Mouse (Mus musculus) thymus, postnatal 10 days (tissue): ENCODE results near the gene Ap1ar.

Source experiments
- DNase-seq, 2 experiments: peaks; one replicate each; pipeline ENCODE4 v3.0.0; 2021; ENCODE audit warnings: low spot score in 2 of 2

Ap1ar gene

DNA sequence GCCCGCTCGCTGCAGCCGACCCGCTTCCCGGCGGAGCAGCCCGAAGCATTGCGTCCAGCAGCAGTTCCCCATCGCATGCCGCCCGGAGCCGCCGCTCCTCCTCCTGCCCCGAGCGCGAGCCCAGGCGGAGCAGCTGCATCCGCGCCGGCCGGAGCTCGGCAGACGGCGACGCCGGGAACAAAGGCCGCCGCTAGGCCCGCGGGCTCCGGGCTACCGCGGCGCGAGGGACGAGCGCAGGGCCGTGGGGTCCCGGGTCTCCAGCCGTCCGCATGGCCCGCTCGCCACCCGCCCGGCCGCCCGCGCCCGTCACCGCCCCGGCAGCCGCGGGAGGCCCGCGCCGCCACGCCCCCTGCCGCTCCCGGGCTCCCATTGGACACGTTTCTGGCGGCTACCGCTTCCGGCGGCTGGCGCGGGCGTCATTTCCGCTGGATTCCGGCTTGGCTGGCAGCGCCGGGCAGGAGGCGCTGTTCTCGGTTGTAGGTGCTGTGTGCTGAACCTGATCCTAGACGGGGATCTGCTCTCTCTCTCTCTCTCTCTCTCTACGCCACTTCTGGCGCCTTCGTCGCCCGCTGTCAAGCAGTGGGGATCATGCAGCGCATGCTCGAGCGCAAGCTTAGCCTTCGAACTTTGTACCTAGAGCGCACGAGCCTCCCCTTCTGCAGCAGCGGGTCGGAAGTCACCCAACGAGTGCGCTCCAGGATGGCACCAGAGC is at the start of gene Ap1ar:
Gene Ap1ar, minus strand, starts transcription at position 370 of the 712 bp plus-strand sequence.
- peak; percentile 93 to 96 for DNase-seq

DNA sequence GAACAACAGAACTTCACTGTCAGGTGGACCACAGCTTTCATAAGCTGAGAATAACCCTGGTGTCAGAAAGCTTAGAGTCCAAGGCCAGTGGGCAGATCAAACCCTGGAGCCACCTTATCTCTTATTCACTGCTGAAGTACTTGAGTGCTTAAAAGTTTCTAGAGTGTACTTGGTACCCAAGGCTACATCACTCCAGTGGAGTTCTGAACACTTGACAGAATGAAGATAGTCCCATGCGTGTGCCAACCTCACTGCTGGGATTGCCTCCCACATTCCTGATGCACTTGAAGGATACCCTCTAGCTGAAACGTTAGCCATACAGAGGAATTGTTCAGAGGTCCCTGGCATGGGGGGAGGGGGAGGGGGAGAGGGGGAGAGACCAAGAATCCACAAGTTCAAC is 44.4 kb upstream of the Ap1ar start:
- DNase-seq, result no peak

DNA sequence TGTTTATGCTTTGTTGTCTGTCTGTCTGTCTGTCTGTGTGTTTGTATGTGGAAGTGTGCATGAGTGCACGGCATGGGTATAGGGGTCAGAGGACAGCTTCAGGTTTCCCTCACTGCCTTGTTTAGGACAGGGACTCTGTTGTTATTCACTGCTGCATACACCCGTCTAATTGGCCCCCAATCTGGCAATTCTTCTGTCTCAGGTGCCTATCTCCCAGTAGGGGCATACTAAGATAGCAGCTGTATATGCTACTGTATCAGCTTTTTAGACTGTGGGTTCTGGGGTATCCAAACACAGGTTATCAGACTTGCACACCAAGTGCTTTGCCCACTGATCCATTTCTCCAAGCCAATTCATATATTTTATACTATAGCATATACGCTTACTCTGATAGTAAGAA is 42.6 kb upstream of the Ap1ar start:
- no peak for DNase-seq

DNA sequence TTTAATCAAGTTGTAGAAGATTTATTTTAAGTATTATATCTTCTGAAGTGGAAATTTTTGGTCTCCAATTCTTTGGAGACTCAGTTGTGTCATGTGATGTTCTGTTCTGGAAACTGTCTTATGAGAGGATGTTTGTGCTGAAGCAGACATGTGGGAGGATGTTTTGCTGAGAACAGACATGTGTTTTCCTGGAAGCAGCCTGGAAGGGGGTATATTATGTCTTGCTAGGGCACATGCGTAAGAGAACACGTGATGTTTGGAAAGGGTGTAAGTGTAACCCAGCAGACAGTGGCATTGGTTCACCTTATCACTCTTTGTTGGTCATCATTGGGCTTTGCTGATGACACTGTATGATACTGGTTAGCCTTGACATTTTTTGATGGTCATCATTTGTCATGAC is 38.2 kb upstream of the Ap1ar start:
- no peak for DNase-seq

DNA sequence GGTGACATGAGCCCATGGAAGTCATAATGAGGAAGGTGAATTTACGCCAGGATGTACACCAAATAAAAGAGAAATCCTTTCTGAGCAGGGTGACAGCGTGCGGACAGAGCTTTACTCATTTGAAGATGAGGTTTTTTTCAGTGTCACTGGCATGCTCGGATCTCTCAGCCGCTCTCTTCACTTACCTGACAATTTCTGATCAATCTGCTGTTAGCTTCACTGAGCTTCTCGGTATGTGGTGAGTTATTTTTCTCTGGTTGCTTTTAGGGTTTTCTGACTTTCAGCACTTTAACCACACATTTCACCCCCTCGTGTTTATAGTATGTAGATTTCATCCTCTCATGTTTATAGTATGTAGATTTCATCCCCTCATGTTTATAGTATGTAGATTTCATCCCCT is 37.7 kb upstream of the Ap1ar start:
- no peak for DNase-seq

DNA sequence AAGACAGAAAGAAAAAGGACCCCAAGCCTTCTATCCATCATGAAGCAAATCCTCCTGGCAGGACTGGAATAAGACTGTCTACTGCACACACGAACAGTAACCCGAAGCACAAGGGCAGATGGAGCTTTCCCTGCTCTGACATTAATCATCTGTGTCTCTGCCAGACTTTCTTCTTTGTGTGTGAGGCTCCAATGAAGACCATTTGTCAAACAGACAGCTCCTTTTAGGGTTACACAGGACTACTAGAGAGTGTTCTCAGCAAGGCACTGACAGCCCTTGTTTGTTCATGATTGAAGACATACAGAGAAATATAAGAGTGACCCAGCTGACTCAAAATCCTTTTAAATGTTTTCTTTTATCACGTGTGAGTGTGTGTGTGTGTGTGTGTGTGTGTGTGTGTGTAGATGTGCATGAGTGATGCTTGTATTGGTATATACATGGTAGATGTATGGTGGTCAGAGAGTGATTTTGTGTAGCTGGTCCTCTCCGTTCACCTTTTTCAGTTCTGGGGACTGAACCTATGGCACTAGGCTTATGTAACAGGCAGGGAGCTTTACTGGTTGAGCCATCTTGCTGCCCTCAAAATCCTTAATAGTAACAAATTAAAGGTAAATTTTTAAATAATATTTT is 37.0 kb upstream of the Ap1ar start:
- no peak for DNase-seq

DNA sequence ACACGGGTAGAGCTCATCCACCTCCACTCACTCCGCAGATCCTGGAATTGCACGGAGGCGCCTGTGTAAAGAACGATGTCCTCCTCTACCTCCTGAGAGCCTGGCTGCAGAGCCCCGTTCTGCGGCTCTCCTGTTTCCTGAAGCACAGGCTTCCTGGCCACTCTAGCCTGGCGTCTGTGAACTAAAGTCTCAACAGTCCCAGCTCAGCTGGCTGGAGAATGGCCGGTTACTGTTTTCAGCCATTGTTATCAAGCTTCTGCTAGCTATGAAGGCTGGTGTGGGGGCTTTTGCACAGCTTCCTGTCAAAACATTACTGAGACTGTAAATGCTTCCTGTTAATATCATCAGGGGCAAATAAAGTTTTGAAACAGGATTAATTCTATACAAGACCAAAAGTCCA is 34.3 kb upstream of the Ap1ar start:
- DNase-seq, result no peak

DNA sequence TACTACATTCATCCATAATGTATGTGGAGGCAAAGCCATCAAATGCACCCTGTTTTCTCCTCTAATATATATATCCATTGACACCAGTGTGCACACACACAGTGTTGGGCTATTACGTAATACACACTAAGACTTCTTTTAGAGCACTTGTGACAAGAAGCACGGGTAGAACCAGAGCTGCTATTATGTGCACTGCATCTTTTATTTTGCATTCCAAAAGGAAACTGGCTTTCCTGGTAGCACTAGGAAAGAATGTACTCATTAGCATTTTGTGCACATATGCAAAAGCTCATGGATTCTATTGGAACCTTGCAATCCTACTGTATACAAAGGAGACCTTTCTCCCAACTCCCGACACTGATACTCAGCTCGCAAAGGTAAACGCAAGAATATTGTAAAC is 31.6 kb upstream of the Ap1ar start:
- DNase-seq, result no peak

DNA sequence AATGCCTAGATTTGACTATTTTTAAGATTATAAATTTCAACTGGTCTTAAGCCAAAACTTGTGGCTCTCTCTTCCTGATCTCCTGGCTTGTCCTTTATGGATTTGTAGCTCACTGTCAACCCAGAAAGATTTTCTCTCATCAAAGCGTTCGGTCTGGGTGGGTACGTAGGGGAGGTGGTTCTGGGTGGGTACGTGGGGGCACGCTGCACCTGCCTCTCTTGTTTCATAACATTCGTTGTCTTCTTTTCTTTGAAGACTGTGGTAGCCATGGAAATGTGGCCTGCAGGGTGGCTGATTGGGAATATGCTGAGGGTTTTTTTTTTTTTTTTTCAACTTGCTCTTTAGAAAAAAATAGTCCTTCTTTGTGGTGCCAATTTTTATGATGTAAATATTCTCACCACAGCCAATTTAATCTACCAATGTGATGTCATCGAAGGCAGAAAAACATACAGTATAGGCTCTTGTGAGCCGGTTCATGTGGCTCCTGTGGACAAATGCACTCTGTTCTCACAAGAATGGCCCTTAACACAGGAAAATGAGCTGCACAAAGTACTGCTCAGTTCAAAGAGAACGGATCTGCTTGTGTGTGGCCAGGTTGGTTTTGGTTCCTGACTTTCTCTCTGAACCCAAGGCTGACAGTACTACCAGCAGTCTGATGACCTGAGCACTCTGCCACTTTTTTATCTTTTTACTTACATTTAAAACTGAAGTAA is 30.9 kb upstream of the Ap1ar start:
- no peak for DNase-seq

DNA sequence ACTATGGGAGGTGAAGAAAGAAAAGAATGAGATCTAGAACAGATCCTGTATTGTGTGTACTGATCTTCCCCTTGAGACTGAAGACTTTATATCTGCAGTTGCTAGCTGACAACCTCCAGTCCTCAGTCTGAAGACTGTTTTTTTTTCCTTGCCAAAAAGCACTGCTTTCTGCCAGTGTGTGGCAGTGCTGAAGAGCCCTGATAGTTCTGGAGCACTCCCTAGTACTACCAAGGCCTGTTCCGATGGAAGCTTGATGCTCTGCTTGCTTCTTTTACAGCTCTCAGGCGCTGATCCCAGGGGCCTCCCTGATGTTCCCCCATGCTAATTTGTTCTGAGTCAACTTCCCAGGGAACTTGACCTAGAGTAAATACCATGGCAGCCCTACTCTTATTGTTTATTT is 26.9 kb upstream of the Ap1ar start:
- no peak for DNase-seq

DNA sequence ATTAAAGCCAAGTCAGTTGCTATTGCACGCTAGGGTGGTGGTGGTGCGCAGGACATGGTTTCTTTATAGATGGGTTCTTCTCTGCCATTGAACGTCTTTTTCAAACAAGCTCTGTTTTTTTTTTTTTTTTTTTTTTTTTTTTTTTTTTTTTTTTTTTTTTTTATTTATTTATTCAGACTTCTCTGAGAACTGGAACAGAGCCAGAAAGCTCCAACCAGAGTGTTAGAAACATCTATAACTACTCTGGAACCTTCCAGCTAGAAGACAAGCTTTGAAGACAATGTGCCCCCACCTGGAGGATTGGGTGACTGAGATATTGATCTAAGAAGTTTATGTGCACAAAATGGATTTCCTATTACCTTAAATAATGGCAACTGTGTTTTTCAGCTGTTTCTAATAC is 26.2 kb upstream of the Ap1ar start:
- no peak for DNase-seq

DNA sequence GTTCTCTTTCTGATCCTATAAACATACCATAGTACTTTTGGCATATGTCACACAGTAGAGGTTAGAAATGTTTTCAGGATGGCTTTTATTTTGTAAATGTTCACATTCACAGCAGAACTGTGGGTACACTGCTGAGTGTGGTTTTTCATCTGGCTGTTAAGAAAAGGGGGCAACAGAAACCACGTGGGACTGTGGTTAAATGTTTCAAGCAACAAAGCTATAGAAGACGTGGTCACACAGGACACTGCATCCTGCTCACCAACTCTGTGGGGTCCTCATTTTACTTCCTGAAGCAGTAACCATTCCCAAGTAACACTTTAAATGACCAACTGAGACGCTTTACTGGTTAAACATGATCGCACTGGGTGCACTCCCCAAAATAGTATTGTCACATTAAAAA is 25.2 kb upstream of the Ap1ar start:
- DNase-seq, result peak in 1 of 2 experiments; percentile 22

DNA sequence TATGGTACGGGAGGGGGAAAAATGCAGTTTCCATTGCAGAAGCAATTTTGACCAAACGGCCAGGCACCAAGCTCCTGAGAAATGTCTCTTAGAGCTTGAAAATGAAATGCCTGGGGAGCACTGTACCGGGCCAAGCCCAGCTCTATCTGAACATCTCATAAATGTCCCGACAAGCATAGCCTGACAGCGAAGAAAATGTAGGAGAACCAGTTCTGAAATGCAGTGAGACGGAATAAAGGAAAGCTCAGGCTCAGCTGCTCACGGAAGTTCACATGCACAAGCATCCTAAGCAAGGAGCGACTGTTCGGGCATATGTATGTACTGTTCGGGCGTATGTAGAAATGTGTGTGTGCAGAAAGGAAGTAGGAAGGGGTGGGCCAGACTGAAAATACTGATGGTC is 24.0 kb upstream of the Ap1ar start:
- no peak for DNase-seq

DNA sequence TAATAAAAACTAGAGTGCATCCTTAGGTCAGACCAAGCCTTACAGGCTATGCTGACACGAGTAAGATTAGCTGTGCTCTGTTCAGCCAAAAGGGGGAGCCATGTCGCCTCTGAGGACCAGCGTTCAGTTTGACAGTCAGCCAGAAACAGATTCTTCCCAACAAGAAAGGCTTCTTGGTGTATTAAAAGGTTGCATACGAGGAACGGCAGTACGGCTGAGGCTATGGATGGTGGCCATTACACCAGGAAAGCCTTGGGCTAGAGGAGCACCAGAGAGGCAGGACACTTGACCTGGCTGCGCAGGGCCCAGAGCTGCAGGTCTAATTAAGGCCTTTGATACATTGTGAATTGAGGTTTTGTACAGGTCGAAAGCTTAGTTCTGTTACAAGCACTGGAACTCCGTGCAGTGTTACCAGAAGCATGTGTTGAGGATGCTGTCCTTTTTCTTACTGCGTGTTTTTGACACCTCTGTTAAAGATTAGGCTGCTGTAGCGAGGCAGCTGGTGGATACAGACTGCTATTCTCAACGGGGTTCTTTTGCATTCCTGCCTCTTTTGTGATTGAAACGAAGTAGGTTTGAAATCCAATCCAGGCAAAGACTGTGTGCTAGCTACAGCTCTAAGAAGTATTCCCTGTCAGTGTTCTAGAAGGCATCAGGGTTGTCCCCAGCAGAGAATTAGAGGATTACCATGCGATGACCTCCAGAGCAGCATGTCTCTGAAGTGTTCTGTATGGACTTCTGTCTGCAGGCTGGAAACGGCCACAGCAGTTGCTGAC is 16.3 kb upstream of the Ap1ar start:
- DNase-seq, result peak; percentile 43 to 77

DNA sequence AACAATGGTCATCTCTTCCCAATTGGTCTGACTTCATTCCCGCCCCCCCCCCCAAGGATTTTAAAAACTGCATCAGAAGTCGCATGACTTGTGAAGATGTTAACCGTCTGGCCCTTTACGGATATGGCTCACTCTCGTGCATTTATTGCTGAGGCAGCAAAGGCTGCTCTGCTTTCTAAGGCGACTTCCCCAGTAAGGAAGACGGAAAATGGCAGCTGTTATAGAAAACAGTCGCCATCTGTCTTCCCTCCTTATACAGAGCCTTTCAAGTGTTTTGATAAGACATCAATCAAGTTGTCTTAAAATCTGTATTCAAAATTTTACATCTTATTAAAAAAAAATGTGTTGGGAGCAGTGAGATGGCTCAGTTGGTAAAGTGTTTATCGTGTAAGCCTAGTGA is 15.4 kb upstream of the Ap1ar start:
- DNase-seq, result no peak

DNA sequence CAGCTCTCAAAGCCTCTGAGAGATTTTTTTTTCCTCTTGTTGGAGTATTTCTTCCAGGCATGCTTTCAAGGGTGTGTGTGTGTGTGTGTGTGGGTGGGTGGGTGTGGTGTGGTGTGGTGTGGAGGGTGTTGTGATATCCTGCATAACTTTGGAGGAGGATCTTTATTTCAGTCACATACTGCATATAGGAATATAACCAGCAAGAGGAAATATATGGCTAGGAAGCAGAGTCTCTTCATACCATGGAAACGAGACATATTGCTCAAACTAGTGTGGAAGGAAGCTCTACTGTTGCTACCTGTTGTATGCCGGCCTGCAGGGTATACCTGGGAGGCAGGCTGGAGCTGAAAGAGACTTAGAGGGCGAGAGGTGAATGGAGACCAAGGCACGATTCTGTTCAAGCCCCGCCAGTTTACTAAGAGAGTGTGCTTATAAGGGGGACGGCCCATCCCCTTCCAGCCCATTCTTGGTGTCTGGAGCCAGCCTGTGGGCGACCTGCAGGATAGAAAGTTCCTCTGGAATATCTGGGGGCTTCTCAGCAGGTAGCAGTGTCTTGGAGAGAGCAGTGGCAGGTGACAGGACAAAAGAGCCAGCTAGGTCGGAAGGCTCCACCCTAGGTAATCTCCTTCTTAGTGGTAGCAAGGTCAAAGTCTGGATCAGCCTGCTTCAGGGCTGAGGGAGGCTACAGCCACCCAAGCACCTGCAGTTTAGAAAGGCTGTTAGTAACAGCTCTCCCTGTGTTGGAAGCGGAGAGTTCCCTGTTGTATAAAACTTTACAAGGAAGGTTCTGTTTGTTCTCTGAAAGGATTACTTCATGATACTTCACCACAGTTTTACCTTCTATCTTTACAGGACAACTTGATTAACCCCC is 13.7 kb upstream of the Ap1ar start:
- no peak for DNase-seq

DNA sequence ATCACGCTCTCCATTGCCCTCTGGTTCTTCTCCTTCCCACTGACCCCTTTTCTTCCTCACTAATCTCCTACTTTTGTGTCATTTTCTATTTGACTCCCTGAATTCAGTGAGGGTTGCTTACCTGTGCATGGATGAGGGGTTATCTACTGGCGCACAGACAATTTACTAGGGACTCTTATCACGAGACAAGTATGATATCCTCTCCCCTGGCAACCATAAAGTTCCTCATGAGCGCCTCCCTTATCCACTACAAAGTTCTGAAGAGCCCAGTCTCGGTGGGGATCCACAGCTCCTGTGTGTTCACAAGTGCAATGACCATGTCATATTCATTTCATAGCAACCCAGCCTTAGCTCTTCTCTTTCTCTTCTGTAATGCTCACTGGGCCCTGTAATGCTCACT is 12.6 kb upstream of the Ap1ar start:
- DNase-seq, result no peak

DNA sequence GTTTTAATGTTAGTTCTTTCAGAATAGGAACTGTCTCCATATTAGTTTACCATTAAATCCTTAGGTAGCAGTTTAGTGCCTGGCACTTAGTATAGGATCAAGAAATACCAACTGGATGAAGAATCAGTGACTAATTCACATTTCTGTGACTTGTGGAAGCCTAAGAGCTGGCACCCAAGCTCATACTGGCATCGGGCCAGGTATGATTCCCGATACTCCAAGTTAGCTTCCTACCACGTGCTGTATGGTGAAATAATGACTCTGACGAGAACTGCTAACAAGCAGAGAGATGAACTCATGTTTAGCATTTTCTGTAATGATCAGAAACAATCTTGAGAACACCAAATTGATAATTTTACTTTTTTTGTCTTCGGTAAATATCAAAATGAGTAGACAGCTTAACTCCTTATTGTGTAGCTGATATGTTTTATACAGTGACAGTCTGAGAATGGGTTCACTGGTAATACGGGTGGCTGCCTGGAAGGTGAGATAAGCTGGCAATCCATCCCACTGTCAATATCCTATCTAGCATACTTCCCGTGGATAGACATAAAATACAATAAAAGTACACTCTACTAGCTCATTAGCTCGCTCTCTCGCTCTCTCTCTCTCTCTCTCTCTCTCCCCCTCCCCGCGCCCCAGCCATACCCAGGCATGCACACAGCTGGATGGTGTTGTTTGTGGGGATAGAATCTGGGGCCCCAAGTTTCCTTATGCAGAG is 10.9 kb upstream of the Ap1ar start:
- DNase-seq, result no peak

DNA sequence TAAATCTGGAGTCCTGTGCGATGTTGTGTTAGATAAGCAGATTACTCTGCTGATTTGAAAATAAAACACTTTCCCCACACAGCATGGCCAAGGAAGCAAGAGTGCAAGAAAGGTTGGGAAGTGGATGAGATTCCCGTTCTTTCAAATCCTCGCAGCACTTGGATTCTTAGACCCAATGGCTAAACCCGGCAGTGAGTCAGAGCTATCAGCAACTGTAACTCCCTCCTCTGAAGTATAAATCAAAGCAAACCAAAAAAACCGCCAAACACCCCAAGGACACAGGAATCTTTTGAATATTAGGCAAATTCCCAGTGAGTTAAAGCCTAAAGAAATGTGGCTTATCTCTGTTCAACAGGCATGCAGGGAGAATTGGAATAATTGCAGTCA is 6.6 kb upstream of the Ap1ar start:
- no peak for DNase-seq

DNA sequence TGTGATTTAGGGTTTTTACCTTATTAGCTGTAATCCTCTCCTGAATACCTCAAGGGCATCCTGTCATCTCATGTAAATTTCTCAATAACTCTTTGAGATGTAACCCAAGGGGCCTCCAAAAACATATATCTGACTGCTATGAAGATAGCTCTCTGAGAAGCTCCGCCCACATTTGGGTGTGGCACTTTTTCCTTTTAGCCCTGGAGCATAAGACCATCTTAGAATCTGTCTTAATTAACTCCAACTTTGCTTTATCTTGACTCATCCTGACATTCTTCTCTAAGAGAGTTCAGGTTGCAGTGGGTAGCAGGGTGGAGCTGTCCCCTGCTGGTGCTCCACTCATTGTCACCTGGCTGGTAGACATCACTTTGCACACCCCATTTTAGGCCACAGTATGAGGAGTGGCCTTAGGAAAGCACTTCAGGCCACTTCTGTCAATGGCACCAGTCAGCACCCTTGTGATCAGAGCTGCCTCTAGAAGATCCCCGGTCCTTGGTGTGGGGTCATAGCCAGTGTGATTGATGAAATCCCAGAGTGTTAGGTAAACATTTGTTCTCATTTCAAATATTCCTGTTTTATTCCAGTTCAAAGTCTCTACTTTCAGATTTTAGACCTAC is 6.1 kb upstream of the Ap1ar start:
- DNase-seq, result no peak
